Mouse (Mus musculus): ENCODE data around the gene C2.

Gene C2

GRCm38 (mm10) chr17:34879336-34879879 is 18.7 kb downstream of the C2 start, which contains the start of gene Zbtb12:
Zbtb12 (plus strand) TSS chr17:34879483.
- no peak for DNase-seq (ENCODE audit: low spot score)

DNA sequence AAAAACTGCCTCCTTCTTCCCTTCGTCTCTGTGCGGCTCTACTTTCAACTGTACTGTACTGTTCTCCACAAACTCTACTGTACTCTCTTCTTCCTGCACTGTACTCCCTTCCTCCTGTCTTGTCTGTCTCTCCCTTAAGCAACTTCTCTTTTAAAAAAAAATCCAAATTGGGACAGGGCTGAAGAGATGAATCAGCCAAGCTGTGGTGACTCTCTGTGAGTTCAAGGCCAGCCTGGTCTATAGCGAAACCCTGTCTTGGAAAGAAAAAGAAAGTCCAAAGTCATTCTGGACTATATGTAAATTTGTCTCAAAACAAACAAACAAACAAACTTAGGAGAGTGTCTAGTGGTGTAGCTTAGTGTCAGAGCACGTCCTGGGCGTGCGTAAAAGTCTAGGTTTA is 23.7 kb downstream of the C2 start:
- no peak for DNase-seq (ENCODE audit: low spot score)

DNA sequence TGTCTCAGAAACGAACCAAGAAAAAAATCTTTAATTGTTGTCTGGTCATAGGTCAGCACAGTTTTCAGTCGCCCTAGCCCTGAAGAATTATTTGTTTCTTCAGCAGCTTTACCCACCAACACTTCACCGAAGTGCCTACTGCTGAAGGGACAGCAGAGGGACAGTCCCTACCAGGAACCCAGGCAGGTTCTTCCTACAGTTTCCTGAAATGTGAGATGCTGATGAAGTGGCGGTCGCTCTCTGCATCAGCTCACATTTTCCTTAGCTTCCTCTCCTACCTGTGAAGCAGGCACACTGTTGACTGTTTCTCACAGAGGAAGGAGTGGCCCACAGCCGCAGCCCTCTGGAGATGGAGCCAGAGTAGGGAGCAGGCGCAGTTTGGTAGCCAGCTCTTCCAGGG is 32.1 kb downstream of the C2 start:
- DNase-seq (ENCODE audit: low spot score), result no peak

- DNase-seq (ENCODE audit: low spot score), result no peak
These were observed 35.5 kb downstream of the C2 start, which contains the start of gene Cfb for GRCm38 (mm10) chr17:34862416-34863081. Cfb (minus strand) TSS chr17:34862518.

DNA sequence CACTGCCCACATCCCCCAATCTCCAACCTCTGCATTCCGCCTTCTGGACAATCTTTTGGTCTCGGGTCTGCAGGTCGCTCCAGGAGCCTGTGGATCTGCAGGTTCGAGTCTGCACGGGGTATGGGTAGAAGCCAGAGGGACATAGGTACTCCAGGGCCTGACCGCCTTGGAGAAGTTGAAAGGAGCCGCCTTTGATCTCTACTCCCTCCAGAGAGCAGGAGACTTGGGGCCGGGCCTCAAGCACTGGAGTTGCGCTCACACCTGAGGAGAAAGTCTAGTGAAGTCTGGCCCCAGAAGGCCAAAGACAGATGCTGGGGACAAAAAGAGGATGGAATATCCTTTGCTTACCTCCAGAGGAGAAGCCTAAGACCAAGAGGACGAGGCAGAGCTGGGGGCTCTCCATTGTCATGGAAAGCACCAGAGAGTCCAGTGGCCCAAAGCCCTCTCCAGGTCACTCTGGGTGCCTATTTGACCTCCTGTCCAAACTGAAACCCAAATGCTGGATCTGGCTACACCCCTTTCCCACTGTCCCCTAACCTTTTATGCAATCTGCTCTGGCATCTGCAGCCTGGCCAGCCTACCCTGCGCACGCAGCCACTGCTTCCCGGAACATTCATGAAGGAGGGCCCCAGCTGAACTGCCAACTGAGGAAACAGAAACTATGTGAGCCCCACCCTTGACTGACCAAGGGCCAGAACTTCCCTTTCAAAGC is 36.2 kb downstream of the C2 start:
- DNase-seq (ENCODE audit: low spot score), result peak; percentile 59

DNA sequence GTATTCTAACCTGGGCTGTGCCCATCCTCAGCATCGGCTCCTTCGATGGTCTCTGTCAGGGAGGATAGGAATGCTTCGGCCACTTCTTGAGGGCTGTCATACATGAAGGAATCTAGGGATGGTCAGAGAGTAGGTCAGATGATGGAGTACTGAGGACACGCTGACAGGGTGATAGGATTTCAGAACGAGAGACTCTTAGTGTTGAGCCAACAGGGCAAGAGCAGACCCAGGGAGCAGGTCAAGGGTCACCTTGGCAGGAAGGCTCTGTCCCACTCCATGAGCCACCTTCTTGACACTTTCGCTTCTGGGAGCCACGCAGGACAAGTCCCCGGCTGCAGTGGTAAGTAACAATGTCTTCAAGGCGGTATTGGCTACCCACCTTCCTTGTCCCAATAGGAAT is 37.6 kb downstream of the C2 start:
- DNase-seq (ENCODE audit: low spot score), result no peak

GRCm38 (mm10) chr17:34858670-34859069 is 39.4 kb downstream of the C2 start:
- no peak for DNase-seq (ENCODE audit: low spot score)

- peak; percentile 50 for DNase-seq (ENCODE audit: low spot score)
These were observed 42.2 kb downstream of the C2 start for GRCm38 (mm10) chr17:34855825-34856224.

- no peak for DNase-seq (ENCODE audit: low spot score)
These were observed 43.3 kb downstream of the C2 start for GRCm38 (mm10) chr17:34854761-34855160.

GRCm38 (mm10) chr17:34853511-34853910 is 44.6 kb downstream of the C2 start:
- DNase-seq (ENCODE audit: low spot score), result no peak

DNA sequence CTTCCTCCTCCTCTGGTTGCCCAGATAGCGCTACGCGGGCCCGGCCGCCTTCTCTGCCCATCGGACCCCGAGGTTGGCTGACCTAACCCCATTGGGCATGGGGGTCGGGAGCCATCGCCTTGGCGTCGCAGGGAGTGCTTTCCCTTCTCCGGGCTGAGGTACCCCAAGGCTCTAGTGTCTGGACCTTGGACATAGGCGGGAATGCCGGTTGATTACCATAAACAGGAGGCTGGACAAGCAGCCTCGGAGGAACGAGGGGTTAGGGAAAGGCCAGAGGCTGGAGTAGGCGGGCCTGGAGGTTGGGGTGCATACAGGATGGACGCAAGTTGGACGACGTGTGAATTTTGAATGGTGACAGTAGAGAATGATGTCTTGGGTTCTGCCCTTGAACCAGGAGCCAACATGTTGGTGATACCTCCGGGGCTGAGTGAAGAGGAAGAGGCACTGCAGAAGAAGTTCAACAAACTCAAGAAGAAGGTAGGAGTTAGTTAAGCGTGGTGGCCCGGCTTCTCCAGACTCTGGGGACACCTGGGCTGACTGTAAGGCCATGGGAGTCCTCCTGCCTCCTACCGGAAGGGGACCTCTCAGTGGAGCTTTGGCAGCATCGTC is 47.4 kb downstream of the C2 start:
- DNase-seq (ENCODE audit: low spot score), result no peak

DNA sequence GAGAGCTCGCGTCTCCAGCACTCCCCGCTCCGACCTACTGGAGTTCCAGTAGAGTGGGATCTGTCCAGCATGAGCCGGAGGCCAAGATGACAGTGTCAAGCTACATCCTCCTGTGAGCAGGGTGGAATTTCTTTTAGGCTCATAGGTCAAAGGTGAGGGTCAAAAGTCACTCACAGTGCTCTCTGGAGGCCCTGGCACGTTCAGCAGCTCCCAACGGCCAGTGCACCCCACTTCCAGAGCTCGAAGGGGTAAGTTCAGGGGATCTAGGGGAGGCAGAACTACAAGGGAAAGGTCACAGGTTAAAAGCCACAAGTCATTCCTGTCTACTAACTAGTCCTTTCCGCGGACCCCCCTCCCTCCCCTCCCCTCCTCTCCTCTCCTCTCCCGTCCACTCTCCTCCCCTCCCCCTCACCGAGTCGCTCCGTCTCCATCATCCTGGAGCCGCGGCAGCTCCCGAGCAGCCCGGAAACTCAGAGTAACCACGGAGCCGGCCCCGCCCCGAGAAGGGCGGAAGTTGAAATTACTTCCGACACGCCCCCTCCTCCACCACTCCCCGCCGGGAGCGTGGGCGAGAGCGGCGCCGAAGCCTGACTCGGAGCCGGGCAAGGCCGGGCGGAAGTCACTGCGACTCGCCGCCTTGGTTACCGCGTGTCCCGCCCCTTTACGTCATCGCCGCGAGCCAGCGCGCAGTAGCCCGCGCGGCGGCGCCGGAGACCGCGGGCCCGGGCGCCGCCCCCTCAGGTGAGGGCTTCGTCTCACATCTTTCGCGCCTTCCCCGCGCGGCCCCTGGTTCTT is 48.1 kb downstream of the C2 start, which contains the start of the genes Skiv2l and Nelfe:
Gene Skiv2l (minus strand): TSS at position 489 of the 795 bp plus-strand sequence.
Gene Nelfe (plus strand): TSS at position 670 of the 795 bp plus-strand sequence.
- DNase-seq (ENCODE audit: low spot score), result peak; percentile 98

DNA sequence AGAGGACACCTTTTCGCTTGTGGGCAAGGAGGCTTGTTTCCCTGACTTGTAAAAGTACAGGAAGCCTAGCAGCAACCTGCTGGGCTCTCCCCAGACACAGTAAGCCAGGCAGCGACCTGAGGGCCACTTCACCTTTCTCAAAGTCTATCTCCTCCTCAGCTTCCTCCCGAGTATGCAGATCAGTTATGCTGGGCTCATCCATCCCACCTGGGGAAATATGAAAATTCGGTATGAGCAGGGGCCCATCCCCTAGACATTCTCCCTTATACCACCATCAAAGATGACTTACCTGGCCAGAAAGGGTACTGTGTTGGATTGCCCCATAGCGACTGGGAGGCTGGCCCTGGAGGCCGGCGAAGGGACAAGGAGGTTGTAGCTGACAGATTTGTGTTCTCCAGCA is 50.5 kb downstream of the C2 start:
- no peak for DNase-seq (ENCODE audit: low spot score)

DNA sequence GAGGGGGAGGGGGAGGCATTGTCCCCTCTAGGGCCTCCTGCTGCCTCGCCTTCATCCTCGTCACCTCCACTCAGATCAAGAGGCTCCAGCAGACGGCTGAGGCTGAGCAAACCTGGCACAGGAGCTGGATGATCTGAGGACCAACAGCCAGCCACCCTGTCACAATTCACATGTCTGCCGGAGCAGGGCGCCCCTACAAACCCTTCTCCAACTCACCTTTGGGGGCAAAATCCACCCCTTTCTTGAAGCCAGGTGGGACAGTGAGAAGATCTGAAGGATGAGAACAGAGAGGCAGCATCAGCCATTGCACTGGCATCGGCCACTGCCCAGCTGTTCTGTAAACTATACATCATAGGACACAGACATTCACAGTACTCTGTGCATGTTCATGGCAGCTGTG is 50.9 kb downstream of the C2 start:
- no peak for DNase-seq (ENCODE audit: low spot score)

- DNase-seq (ENCODE audit: low spot score), result no peak
These were observed 53.2 kb downstream of the C2 start for GRCm38 (mm10) chr17:34844884-34845283.

DNA sequence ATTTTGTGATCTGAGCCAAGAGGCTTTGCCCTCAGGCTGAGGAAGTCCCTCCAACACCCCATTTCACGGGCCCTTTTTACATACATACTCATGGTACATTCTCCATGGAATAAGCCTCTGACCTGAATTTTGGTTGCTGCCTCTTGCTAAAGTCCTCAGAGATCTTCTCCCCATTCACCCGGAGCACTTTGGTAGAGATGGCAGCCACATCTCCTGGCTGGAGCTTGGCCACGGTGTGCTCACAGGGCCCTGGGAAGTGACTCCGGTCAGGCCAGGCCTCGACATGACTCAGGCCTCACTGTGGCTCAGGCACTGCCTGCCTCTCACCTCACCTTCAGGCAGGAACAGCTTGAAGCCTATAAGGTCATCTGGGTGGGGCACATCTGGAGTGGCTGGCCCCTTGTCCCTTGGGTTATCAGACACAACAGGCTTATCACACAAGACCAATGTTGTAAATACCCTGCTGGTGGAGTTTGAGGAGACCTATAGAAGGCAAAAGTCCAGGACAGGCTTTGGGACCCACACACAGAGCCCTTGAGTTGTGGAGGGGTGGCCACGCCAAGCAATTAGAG is 57.2 kb downstream of the C2 start:
- no peak for DNase-seq (ENCODE audit: low spot score)

DNA sequence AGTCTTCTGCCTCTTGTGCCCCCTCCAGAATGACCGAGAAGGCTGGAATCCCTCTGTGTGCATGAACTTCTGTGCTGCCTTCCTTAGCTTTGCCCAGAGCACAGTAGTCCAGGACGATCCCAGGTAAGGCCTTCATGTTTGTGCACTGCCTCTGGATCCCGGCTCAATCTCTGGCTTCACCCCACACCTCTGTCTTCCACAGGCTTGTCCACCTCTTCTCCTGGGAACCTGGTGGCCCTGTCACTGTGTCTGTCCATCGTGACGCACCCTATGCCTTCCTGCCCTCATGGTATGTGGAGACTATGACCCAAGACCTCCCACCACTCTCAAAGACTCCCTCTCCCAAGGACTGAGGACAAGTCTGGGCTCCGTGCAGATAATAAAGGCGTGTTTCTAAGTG is 59.3 kb downstream of the C2 start:
- DNase-seq (ENCODE audit: low spot score), result no peak

DNA sequence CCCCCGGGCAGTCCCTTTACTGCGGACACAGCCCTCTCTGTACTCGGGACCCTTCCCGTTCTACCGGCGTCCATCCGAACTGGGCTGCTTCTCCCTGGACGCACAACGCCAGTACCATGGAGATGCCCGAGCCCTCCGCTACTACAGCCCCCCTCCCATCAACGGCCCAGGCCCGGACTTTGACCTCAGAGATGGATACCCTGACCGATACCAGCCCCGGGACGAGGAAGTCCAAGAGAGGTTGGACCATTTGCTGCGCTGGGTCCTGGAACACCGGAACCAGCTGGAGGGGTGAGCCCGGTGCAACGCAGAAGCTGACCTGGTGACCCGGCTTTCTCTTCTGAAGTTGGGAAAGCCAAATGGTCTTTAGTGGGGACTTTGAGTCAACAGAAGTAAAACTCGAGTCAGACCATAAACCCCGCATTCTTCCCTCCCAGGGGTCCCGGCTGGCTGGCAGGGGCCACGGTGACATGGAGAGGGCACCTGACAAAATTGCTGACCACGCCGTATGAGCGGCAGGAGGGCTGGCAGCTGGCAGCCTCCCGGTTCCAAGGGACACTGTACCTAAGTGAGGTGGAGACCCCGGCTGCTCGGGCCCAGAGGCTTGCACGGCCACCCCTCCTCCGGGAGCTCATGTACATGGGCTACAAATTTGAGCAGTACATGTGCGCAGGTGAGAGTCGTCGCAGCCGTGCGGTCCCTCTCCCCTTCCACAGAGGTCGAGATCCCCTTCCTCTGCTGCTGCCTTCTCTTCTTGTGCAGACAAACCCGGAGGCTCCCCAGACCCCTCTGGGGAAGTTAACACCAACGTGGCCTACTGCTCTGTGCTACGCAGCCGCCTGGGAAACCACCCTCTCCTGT is 60.4 kb downstream of the C2 start:
- DNase-seq (ENCODE audit: low spot score), result no peak

DNA sequence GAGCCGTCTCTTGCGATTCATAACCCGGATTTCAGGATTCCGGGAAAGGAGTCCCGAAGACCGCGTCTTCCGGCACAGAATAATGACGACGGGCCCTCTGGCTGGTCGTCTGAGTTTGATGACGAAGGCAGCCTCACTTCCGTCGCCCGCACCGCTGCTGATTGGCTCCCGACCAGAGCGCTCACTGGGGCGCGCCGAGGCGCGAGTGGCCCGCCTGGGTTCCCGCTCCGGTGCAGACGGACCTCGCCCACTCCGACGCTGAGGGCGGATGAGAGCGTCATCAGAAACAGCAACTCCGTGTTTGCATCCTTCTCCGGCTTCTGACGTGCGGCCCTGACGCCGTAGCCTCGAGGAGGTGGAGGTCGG is 61.2 kb downstream of the C2 start, which contains the start of the genes Stk19 and Dxo:
Gene Stk19 (minus strand): TSS at position 90 of the 366 bp plus-strand sequence.
Gene Dxo (plus strand): TSS at position 164 of the 366 bp plus-strand sequence.
- DNase-seq (ENCODE audit: low spot score), result peak; percentile 96

DNA sequence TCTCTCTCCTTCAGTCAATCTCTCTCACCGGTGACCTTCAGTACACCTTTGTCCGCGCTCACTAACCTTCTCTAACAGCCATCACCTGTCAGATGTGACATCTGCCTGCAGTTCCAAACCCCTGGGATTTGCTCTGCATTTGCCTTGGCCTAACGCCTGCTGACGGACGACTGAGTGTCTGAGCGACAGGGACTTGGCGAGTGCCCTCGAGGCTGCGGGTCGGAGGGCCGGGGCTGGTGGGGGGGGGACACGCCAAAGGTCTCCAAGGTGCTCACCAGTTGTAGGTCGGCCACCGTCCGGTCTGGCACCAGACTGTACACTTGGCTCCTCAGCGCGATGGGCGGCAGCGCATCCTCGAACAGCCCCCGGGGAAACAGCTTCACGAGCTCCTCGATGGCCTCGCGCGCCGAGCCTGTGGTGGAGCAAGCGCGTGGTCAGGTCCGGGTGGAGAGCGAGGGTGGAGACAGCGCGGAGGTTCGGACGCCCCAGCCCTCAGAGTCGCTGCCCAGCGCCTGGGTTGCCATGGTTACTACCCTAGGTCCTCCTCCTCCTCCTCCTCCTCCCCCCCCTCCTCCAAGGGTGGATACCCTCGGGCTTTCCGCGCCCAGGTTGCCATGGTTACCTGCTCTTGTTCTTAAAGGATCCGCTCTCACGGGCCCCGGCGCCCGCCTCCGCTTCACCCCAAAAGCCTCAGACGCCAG is 61.8 kb downstream of the C2 start:
- no peak for DNase-seq (ENCODE audit: low spot score)

Measured in lung, postnatal 25 days (tissue).